Mouse (Mus musculus): ENCODE data around the gene Glycam1. TPM values are rescaled to one million over a fixed set of nuclear protein-coding genes. Genes with fewer than 3 reads are reported as not detected.

The Glycam1 gene
- total RNA-seq, 2 experiments from 2014 or later: 1.7 to 2.6 TPM

GRCm38 (mm10) chr15:103519386-103520378 lies 45.2 kb downstream of the Glycam1 start:
- DNase-seq (ENCODE audit: extremely low spot score in 1 of 2, low spot score in 1 of 2): no peak

GRCm38 (mm10) chr15:103518600-103519385 lies 46.1 kb downstream of the Glycam1 start:
- DNase-seq (ENCODE audit: extremely low spot score in 1 of 2, low spot score in 1 of 2): no peak

GRCm38 (mm10) chr15:103514914-103515313 lies 50.0 kb downstream of the Glycam1 start:
- DNase-seq (ENCODE audit: extremely low spot score in 1 of 2, low spot score in 1 of 2): no peak

- peak in 1 of 2 experiments; percentile 55 for DNase-seq (ENCODE audit: extremely low spot score in 1 of 2, low spot score in 1 of 2)
Measured at GRCm38 (mm10) chr15:103514119-103514518, 50.8 kb downstream of the Glycam1 start.

GRCm38 (mm10) chr15:103513621-103514031 lies 51.3 kb downstream of the Glycam1 start:
- no peak for DNase-seq (ENCODE audit: extremely low spot score in 1 of 2, low spot score in 1 of 2)

Other genes starting within 250 kb of the Glycam1 start
- gene Zfp385a, start 225.0 kb downstream of the Glycam1 start, total RNA-seq (2021): 10 to 100 TPM; 40.7 to 45.0 TPM
- 1 to 10 TPM; 1.4 to 2.4 TPM for gene Itga5, start 198.3 kb downstream of the Glycam1 start, total RNA-seq (2021)
- gene Gtsf1, start 134.6 kb downstream of the Glycam1 start, total RNA-seq (2021): not detected
- not detected for gene Gtsf2, start 116.6 kb downstream of the Glycam1 start, total RNA-seq (2021)
- gene Nckap1l, start 111.3 kb downstream of the Glycam1 start, total RNA-seq (2021): 1 to 10 TPM; 7.9 to 8.2 TPM
- 10 to 100 TPM; 89.8 to 96.1 TPM for gene Pde1b, start 62.0 kb downstream of the Glycam1 start, total RNA-seq (2021)
- gene Ppp1r1a, start 27.1 kb downstream of the Glycam1 start, total RNA-seq (2021): 100 to 1,000 TPM; 131 to 135 TPM
- not detected for gene Mucl1, start 190.4 kb upstream of the Glycam1 start, total RNA-seq (2021)